Mouse (Mus musculus) ES-E14 (cell line): ENCODE data around the gene Hspb6. TPM values are rescaled to one million over a fixed set of nuclear protein-coding genes. Genes with fewer than 3 reads are reported as not detected.
A peak's percentile ranks its signal among the peaks of the same experiment; 100 is the strongest.

Experiments used
- DNase-seq: peaks from one replicate; pipeline ENCODE4 v3.0.0-alpha.2; 2013; ENCODE audit warnings: low read depth, low spot score
- H3K27ac ChIP-seq: 2 replicates; pipeline ENCODE4 v1.5.1; 2012; ENCODE audit warnings: low read depth, mild to moderate bottlenecking, low read length, moderate library complexity, mixed read lengths; ENCODE audit not compliant: poor library complexity, insufficient read depth, severe bottlenecking
- H3K36me3 ChIP-seq: 2 replicates; pipeline ENCODE4 v1.6.1; 2012; ENCODE audit warnings: mild to moderate bottlenecking, low read length, moderate library complexity, mixed read lengths; ENCODE audit not compliant: control insufficient read depth, poor library complexity, insufficient read depth, severe bottlenecking
- H3K4me1 ChIP-seq, 2 experiments: fragments of 150-350 bp in 1 of 2; sonication (generic) in 1 of 2; 2 replicates each; pipeline ENCODE4 v1.6.1; 2012; ENCODE audit warnings: low read length in 2 of 2, mild to moderate bottlenecking in 1 of 2, mixed read lengths in 1 of 2; ENCODE audit not compliant: control insufficient read depth in 2 of 2, insufficient read depth in 2 of 2, poor library complexity in 1 of 2
- H3K4me3 ChIP-seq, 2 experiments: fragments of 150-350 bp in 1 of 2; sonication (generic) in 1 of 2; 2 replicates each; pipeline ENCODE4 v1.5.1; 2012; ENCODE audit warnings: low read length in 2 of 2, low read depth in 1 of 2, mild to moderate bottlenecking in 1 of 2, mixed read lengths in 1 of 2; ENCODE audit not compliant: insufficient read depth in 1 of 2, poor library complexity in 1 of 2, severe bottlenecking in 1 of 2
- H3K9ac ChIP-seq: 2 replicates; pipeline ENCODE4 v1.6.1; 2012; ENCODE audit warnings: low read depth, mild to moderate bottlenecking, low read length, mixed read lengths; ENCODE audit not compliant: poor library complexity, insufficient read depth, severe bottlenecking
- H3K9me3 ChIP-seq: fragments of 150-350 bp; sonication (generic); 2 replicates; pipeline ENCODE4 v1.6.1; 2012; ENCODE audit warnings: low read depth, mild to moderate bottlenecking, low read length; ENCODE audit not compliant: control insufficient read depth, insufficient read depth
- CHD2 ChIP-seq: IDR thresholded peaks from 2 replicates; pipeline ENCODE4 v1.6.1; 2014; ENCODE audit warnings: mild to moderate bottlenecking, low read depth, low read length, inconsistent platforms
- HCFC1 ChIP-seq: IDR thresholded peaks from 2 replicates; pipeline ENCODE4 v1.6.1; 2012; ENCODE audit warnings: low read length, inconsistent platforms, borderline replicate concordance; ENCODE audit not compliant: insufficient read depth
- MAFK ChIP-seq: IDR thresholded peaks from 2 replicates; pipeline ENCODE4 v1.6.1; 2014; ENCODE audit warnings: mild to moderate bottlenecking, low read depth, low read length, inconsistent platforms; ENCODE audit not compliant: insufficient read depth
- ZC3H11A ChIP-seq: IDR thresholded peaks from 2 replicates; pipeline ENCODE4 v1.6.1; 2012; ENCODE audit warnings: low read depth, mild to moderate bottlenecking, inconsistent platforms, low read length, borderline replicate concordance
- ZNF384 ChIP-seq: IDR thresholded peaks from 2 replicates; pipeline ENCODE4 v1.6.1; 2012; ENCODE audit warnings: low read depth, low read length, inconsistent platforms
- in situ Hi-C, 2 experiments: fragments of 600-800 bp; cut with MboI; formaldehyde crosslinking; loops; one replicate each; pipeline ENCODE4 v1.15.1; 2025; ENCODE audit warnings: low sequenced_read_pairs in 2 of 2, inconsistent platforms in 1 of 2; ENCODE audit not compliant: unreplicated experiment in 2 of 2
- total RNA-seq: library from RNA; depleted of rRNA; stranded (reverse); fragments of 300-350 nt; gene quantifications from 2 replicates; pipeline ENCODE4 v1.2.3, GENCODE M21; 2012

Hspb6 gene
- total RNA-seq, 1 experiment = 1.6 TPM

- Histone ChIP-seq H3K27ac (no peak overlapping the region), H3K9ac (no peak overlapping the region), H3K36me3 (no peaks in the 10 kb centered on the region), H3K9me3 (no peaks in the 10 kb centered on the region), H3K4me1 (peaks cover 2 to 4% of the 10 kb centered on the region in 2 experiments; a peak in 2 of 4 replicates), H3K4me3 (no peak overlapping the region)
- DNase-seq = no peak
- TF ChIP-seq ZNF384 (no peak), HCFC1 (no peak), MAFK (no peak), CHD2 (no peak), ZC3H11A (no peak)
- in situ Hi-C loops = no loop called here
These were observed 31.6 kb upstream of the Hspb6 start for GRCm38 (mm10) chr7:30520396-30520795.

GRCm38 (mm10) chr7:30520856-30521255 lies 31.1 kb upstream of the Hspb6 start:
- no peaks in the 10 kb centered on the region for H3K36me3 ChIP-seq
- H3K4me1 ChIP-seq = peaks cover under 1 to 6% of the 10 kb centered on the region in 2 experiments; a peak in 2 of 4 replicates
- no peak for DNase-seq
- no peak overlapping the region for H3K27ac ChIP-seq
- in situ Hi-C loops = no loop called here
- TF ChIP-seq HCFC1 = no peak
- no peak overlapping the region for H3K9ac ChIP-seq
- H3K9me3 ChIP-seq = no peaks in the 10 kb centered on the region
- no peak overlapping the region for H3K4me3 ChIP-seq

- in situ Hi-C loops = no loop called here
- Histone ChIP-seq H3K27ac (no peak overlapping the region), H3K9ac (no peak overlapping the region), H3K9me3 (no peaks in the 10 kb centered on the region), H3K36me3 (no peaks in the 10 kb centered on the region), H3K4me1 (peaks cover 1 to 16% of the 10 kb centered on the region in 2 experiments; a peak in 2 of 4 replicates), H3K4me3 (no peak overlapping the region)
- TF ChIP-seq HCFC1 (no peak), ZNF384 (no peak), MAFK (no peak), ZC3H11A (no peak), CHD2 (no peak)
- no peak for DNase-seq
These were observed 29.1 kb upstream of the Hspb6 start for GRCm38 (mm10) chr7:30522871-30523270.

- Histone ChIP-seq H3K4me1 (peaks cover 1 to 12% of the 10 kb centered on the region in 2 experiments; a peak in 2 of 4 replicates), H3K9ac (no peak overlapping the region), H3K4me3 (no peak overlapping the region), H3K9me3 (no peaks in the 10 kb centered on the region), H3K27ac (no peak overlapping the region), H3K36me3 (no peaks in the 10 kb centered on the region)
- in situ Hi-C loops = no loop called here
- no peak for DNase-seq
- TF ChIP-seq ZNF384 (no peak), MAFK (no peak), HCFC1 (no peak), CHD2 (no peak), ZC3H11A (no peak)
These were observed 27.5 kb upstream of the Hspb6 start for GRCm38 (mm10) chr7:30524487-30524886.

- peak overlapping the region; percentile 35 to 52; a peak in 1 of 4 replicates for H3K4me3 ChIP-seq
- H3K4me1 ChIP-seq = peaks cover 1 to 12% of the 10 kb centered on the region in 2 experiments; a peak in 2 of 4 replicates
- no peaks in the 10 kb centered on the region for H3K9me3 ChIP-seq
- in situ Hi-C loops = no loop called here
- DNase-seq = no peak
- TF ChIP-seq CHD2 (no peak), ZNF384 (no peak), HCFC1 (no peak), MAFK (no peak), ZC3H11A (no peak)
- H3K27ac ChIP-seq = no peak overlapping the region
- no peak overlapping the region for H3K9ac ChIP-seq
- H3K36me3 ChIP-seq = no peaks in the 10 kb centered on the region
These were observed 26.0 kb upstream of the Hspb6 start for GRCm38 (mm10) chr7:30525954-30526353.
